Mouse (Mus musculus) skeletal muscle tissue, adult 2 months (tissue): ENCODE results near the gene Rbbp8nl.

Experiments
- DNase-seq: peaks from one replicate; pipeline ENCODE4 v3.0.0-alpha.2; 2012; ENCODE audit warnings: low read depth, low spot score

Gene Rbbp8nl

DNA sequence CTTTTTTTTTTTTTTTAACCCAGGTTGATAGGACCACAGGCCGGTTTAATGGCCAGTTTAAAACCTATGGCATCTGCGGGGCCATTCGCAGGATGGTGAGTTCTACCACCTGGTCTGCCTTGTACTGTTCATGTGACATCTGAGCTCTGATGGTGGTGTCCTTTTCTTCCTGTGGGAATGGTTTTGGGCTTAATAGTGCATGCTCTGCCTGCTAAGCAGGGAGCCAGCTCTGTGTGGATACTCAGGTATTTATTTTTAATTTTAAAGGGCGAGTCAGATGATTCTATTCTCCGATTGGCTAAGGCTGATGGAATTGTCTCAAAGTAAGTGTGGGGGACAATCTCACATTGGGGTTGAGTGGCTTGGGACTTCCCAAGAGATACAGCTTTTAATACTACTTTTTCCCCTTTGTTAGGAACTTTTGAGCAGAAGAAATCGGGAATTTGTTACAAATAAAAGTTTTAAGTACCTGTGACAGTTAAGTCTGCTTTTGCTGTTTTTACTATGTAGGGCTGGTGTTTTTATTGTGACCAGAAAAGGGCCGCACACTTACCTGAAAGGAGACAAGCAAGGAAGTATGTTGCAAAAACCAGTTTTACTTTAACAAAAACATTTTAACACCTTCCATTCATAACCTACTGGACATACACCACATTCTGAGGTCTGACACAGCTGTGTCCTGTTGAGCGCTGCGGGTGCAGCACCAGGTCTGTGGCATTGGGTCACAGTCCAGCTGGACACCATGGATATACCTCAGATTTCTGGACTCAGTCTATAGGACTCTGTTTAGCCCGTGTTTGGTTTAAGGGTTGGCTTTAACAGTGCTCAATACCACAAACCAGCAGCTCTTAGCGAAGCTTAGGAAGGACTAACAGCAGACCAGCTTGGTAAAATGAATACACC lies 31.5 kb downstream of the Rbbp8nl start:
- DNase-seq = no peak

- peak; percentile 100 for DNase-seq
These were observed 32.6 kb downstream of the Rbbp8nl start, which contains the start of gene Rps21 for GRCm38 (mm10) chr2:180257001-180257521. Gene Rps21, plus strand, starts transcription at chr2:180257377.

DNA sequence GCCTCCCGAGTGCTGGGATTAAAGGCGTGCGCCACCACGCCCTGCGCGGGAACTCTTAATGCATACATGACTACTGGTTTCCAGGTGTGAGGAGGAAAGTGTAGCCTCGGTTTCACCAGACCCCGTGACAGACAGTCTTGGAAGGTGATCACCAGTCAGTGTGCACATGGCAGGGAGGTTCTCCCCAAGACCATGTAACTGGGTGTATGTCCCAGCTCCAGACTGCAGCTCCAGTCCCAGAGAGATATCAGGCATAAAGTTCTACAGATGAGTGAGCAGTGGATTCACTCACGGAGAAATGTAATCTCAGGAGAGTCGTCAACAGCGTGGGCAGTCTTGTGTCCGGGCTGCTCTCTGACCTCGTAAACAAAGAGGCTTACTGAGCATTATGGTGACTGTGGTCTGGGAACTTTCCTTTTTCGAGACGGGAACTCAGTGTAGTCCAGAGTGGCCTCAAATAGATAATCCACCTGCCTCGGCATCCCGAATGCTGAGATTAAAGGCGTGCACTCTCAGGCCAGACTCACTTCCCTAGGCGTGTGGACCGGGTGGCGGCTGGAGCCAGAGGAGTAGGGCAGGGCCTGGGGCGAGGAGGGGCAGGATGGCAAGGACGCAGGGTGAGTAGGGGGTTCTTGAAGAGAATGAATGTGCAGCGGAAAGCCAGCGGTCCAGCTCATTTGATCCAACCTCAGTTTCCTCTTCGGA lies 33.2 kb downstream of the Rbbp8nl start:
- DNase-seq = no peak

DNA sequence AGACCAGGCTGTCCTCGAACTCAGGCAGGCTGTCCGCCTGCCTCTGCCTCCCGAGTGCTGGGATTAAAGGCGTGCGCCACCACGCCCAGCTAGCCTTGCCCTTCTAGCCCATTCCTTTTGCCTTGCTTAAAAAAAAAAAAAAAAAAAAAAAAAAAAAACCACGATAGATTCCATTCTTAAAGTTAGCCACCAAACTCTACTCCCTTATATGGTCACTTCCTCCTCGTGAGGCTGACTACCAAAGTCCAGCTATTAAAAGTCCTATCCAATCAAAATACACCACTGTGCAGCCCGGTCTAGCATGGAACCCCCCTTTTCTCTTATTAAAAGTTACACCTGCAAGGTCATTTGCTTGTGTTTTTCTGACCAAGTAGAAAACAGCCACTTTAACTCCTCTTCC lies 34.0 kb downstream of the Rbbp8nl start:
- DNase-seq = no peak

DNA sequence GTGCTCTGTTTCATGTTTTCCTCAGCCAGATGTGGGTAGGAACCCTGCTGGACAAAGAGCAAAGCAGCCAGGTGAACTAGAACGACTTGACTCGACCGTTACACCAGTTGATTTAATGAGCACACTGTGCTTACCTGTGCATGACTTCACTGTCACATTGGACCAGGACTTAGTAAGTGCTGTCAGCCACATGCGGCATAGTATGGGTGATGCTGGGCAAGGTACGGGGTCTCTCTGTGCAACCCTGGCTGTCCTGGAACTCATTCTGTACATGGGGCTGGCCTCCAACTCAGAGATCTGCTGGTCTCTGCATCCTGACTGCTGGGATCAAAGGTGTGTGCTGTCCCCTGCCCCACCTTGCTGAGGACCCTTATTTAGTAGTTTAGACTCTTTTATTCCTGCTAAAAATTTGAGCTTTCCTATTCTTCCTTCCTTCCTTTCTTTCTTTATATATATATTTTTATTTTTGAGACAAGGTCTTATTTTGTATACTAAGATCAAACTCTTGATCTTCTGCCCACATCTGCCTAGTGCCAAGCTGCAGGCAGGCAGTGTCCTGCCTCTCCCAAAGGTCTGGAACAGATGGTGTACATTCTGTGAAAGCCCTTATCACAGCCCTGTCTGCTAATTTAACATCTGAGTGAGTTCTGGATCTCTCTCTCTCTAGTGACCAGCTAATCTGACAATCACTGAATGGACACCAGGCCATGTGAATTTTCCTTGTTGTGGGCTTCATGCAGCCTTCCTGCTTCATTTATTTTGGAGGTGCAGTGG lies 35.1 kb downstream of the Rbbp8nl start:
- DNase-seq = no peak

GRCm38 (mm10) chr2:180251838-180252237 lies 37.8 kb downstream of the Rbbp8nl start:
- DNase-seq = no peak

DNA sequence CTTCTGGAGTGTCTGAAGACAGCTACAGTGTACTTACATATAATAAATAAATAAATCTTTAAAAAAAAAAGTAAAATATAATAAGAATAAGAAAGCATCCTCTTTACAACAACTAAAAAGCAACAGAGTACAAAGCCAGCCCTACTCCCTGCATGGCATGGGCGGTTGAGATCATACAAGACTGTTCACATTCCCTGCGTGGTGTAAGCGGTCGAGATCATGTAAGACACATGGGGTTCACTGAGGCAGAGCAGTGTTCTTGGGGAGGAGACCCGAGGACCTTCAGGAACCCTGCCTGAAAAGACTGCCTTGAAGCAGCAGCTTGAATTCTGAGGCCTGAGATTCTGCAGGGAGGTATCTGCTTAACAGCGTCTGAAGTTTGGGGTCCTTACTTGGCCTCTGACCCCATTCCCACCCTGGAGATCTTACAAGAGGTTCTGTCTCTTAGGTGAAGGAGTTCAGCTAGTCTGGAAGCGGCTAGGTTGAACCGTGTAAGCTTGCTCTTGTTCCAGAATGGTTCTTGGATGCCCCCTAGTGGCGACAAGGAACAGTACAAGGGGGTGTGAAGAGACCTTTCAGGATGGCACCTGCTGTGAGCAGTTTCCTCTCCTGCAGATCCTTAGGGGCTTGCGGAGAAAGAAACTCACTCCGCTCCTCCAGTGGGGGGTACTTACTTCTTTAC lies 38.6 kb downstream of the Rbbp8nl start:
- peak; percentile 89 for DNase-seq

DNA sequence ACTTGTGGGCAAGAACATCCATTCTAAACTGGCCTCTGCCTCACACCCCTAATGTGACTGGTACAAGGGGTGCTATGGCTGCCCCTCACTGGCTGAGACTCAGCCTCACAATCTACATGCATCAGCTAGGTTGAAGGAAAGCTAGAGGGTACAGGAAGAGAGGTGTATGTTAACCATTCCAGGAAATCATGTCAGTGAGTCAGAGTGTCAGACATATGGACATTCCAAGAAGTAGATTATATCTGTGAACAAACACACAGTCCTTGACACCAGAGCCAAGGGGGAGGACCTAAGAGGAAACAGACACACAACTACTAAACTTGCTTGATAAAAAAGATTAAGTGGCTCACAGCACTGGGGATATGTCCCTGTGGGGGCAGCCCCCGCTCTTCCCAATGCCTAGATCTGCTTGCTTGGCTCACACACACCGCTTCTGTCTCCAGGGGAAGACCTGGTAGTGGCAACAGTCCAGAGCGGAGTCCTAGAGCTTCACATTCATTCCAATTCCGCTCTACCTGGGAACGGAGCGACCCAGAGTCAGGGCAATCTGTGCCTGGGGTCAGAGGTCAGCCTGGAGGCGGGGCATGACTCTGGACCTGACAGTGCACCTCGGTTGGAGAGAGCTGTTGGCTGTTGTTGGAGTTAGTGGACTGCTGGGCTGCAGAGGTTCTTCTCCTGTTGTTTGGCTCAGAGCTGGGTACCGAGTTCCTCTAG lies 40.6 kb downstream of the Rbbp8nl start:
- DNase-seq = no peak

DNA sequence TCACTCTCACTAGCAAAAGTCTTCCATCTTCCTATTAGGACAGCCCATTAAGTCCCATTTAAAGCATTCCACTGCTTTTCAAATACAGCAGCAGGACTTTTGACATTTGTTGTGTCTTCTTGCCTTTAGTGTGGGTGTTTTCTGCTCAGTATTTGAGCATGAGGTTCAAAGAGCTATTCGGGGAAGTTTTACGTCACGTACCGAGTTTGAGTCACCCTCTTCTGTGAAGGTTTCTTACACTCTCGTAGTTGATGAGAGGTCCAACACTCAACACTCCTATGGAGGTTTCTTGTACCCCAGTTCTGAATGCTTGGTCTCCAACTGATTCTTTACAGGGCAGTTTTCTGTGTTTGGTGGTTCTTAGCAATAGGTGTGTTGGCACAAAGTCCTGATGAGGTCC lies 41.8 kb downstream of the Rbbp8nl start:
- no peak for DNase-seq

DNA sequence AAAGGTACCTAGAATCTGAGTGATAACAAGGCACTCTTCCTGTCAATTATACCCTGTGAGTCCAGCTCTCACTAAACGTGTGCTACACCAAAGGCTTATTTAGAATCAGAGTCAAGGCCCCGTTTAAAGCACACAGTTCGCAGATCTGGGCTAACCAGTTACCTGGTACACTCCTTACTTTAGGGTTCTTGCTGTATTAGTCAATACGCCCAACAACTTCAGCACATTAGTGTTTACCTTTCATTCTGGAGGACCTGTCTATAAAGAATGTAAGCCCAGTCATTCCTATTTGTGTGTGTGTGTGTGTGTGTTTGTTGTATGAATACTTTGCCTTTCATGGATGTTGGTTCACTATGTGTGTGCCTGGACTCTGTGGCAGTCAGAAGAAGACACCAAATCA lies 46.6 kb downstream of the Rbbp8nl start:
- no peak for DNase-seq

GRCm38 (mm10) chr2:180238591-180238990 lies 51.1 kb downstream of the Rbbp8nl start:
- no peak for DNase-seq

GRCm38 (mm10) chr2:180237601-180238345 lies 51.9 kb downstream of the Rbbp8nl start:
- DNase-seq = no peak

DNA sequence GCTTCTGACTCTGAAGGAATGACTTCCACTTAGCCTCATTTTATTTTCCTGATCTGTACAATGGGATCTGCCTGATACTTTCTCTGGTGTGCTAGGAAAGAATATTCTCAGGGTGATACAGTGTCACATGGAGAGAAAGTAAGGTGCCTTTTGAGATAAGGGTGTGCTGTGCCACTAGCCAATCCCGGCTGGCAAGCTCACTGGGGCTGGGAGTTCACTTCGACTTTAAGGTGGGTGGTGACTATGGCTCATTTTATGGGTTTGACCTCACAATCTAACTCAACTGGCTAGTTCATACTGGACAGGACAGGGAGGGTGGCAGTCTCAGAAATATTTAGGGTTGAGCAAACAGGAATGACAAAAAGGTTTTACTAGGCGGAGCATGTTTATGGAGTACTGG lies 52.7 kb downstream of the Rbbp8nl start:
- DNase-seq = no peak

DNA sequence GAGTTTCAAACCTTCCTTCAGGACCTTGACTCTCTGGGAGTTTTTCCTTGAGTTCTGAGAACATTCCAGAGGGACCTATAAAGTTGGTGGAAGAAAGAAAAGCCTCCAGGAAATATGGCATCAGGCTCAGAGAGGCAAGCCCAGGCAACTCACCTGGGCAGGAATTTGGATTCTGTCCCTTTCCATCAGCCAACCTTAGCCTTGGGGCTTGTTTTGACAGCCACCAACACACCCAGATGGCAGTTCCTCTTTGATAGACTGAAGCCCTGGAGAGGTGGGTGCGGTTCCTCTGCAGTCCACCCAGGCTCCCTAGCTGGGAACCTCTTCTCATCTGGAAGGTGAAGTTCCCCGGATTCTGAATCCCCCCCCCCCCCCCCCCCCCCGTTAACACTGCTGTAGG lies 53.2 kb downstream of the Rbbp8nl start:
- DNase-seq = no peak

DNA sequence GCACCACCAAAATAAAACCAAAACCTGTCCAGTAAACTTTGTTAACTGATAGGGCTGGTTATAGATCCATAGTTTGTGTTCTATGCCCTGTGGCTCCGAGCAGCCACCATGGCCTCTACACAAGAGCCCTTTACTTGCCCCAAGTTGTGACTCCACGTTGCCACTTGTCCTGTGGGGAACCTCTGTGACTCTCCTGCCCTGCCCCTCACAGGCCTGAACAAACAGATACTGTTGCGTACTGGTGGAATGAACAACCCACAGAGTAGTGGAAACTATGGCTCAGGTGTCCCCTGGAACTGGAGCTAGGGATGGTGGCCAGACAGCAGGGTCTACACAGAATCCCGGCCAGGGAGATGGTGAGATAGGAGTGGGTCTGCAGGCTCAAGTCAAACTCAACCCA lies 53.9 kb downstream of the Rbbp8nl start:
- no peak for DNase-seq

DNA sequence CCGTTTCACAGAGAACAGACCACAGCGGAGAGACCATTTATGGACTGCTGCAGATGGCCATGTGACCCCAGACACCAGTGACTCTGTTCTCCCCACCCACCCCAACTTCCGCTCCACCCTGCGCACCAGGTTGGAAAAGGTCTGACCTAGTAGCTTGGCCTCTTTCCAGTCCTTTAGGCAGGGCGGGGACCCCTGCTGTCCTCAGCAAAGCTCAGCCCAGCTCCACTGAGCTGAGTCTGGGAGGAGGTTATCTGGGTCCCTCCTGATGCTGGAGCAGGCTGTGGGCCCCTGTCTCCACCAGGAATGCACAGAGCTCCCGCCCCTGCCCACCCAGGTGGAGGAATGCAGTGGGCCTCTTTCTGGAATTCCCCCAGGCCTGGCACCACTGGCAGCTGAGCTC lies 54.7 kb downstream of the Rbbp8nl start:
- DNase-seq = no peak

- DNase-seq = no peak
These were observed 55.3 kb downstream of the Rbbp8nl start for GRCm38 (mm10) chr2:180234353-180234752.

DNA sequence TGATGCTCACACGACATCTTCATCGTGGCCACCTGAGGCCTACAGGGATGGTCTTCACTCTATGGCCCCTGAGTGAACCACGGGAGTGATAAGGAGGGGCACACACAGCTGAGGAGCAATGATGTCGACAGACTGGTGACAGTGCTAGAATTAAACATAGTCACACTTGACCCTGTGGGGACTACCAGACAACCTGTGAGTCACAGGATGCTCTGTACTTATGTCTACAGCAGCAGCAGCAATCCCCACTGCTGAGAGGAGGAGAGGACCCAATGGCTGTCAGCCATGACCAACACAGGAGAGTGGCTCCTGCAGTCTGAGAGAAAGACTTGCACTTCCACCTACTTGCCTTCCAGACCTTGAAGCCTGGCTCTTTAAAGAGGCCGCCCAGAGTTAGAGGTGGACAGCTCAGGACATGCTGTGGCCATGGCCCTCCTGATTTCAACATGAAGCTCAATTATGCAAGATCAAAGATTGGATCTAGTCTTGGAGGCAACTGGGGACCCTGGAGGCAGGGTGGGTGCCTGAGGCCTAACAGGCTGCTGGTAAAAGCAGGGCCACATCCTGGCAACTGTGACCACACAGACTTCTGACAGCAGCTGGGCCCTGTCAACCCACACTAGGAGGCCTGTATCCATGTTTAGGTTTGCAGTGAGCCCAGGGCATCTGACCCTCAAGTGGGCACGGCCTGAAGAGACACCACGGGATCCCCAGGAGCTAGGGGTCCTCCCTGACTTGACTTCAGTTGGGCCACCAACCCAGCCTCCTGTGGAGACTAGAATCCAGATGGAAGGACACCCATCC lies 56.4 kb downstream of the Rbbp8nl start:
- DNase-seq = no peak

DNA sequence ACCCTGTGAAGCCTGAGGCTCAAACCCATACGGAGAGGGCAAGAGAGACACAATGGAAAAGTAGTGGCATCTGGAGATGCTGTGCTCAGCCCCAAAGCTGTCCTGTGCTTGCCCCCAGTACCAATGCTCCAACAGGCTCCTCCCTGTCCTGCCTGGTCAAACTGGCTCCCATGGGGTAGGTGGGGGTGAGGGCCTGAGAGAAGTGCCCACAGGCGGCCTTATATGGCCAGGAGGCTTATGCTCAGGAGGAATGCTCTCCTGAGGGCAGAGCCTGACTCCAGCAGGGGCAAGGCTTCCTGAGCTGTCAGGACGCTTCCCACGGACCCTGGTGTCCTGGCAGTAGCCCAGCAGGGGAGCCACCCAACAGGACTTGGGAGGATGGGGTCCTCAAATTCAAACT lies 59.2 kb downstream of the Rbbp8nl start:
- DNase-seq = no peak
